Comparison of ENCODE assay signal across 25 mouse cellular contexts in genomic region chr6:99087598-99087997, GRCm38 (mm10).
DNase-seq lines count a peak whose midpoint lies in the region; ATAC-seq lines count a peak whose summit lies in the region.
"Had no signal": no experiment of that assay in that cellular context is flagged by ENCODE, and none has a peak within 500 bp of the region (broad histone marks: within the 10 kb centered on the region; RNA-seq: fewer than 3 reads in every experiment).

No protein-coding gene starts in this region.

- no peak overlapping the region for H3K9ac ChIP-seq in forebrain, embryonic 11.5 days (ENCODE audit: low read length)
- no peak overlapping the region for H3K9ac ChIP-seq in heart, embryonic 11.5 days (ENCODE audit: low read depth, low read length)
- no peak overlapping the region; the same call in 1 of the 2 replicates for H3K9ac ChIP-seq in heart, embryonic 16.5 days (ENCODE audit: low read length)
- H3K9ac ChIP-seq: forebrain, embryonic 13.5 days; hindbrain, embryonic 13.5 days; limb, embryonic 15.5 days; liver, embryonic 15.5 days; lung, embryonic 14.5 days had no signal

- WGBS in forebrain, embryonic 10.5 days = 90% methylated on average over 7 of the region's 7 CpGs
- 75% methylated on average over 7 of the region's 7 CpGs for WGBS in forebrain, embryonic 11.5 days
- WGBS in heart, embryonic 11.5 days (ENCODE audit: insufficient replicate concordance) = 55% methylated on average over 7 of the region's 7 CpGs
- 57% methylated on average over 7 of the region's 7 CpGs for WGBS in heart, embryonic 16.5 days

- no peak for ATAC-seq in forebrain, embryonic 11.5 days (replicated peaks; ENCODE audit: low FRiP score)
- ATAC-seq in heart, embryonic 11.5 days (replicated peaks; ENCODE audit: insufficient number of reproducible peaks, low FRiP score, low TSS enrichment) = no peak
- no peak for ATAC-seq in heart, embryonic 16.5 days (replicated peaks; ENCODE audit: extremely low read depth, insufficient read depth, low FRiP score)
- ATAC-seq: CD4-positive, CD25-positive, alpha-beta regulatory T cell, adult 4 months; forebrain, embryonic 13.5 days; intestine, embryonic 16.5 days had no signal

- H3K4me3 ChIP-seq in forebrain, embryonic 10.5 days = no peak overlapping the region
- no peak overlapping the region for H3K4me3 ChIP-seq in forebrain, embryonic 11.5 days (ENCODE audit: low read depth, low read length)
- H3K4me3 ChIP-seq in heart, embryonic 11.5 days (ENCODE audit: low read depth, low read length) = no peak overlapping the region
- H3K4me3 ChIP-seq in heart, embryonic 16.5 days (ENCODE audit: low read length) = no peak overlapping the region
- H3K4me3 ChIP-seq: erythroblast, embryonic 14.5 days; forebrain, embryonic 13.5 days; hindbrain, embryonic 13.5 days; limb, embryonic 15.5 days; liver, embryonic 15.5 days had no signal

- intact Hi-C loops in heart, postnatal 10 days (cut with DNase I) = no loop called here

- no peaks in the 10 kb centered on the region for H3K9me3 ChIP-seq in forebrain, embryonic 10.5 days
- H3K9me3 ChIP-seq in forebrain, embryonic 11.5 days (ENCODE audit: control insufficient read depth, low read length) = no peaks in the 10 kb centered on the region
- 0 out of 2 replicates have a peak, but pooled peaks cover 2% of the 10 kb centered on the region for H3K9me3 ChIP-seq in heart, embryonic 11.5 days (replicated peaks; ENCODE audit: control insufficient read depth, low read length)
- no peaks in the 10 kb centered on the region for H3K9me3 ChIP-seq in heart, embryonic 16.5 days (replicated peaks; ENCODE audit: control insufficient read depth, low read length)
- H3K9me3 ChIP-seq: forebrain, embryonic 13.5 days; hindbrain, embryonic 13.5 days; limb, embryonic 15.5 days; liver, embryonic 15.5 days had no signal

- peaks cover 24% of the 10 kb centered on the region for H3K4me1 ChIP-seq in forebrain, embryonic 10.5 days
- no peaks in the 10 kb centered on the region for H3K4me1 ChIP-seq in forebrain, embryonic 11.5 days (replicated peaks; ENCODE audit: control insufficient read depth, insufficient read depth, low read length)
- peaks cover 17% of the 10 kb centered on the region for H3K4me1 ChIP-seq in heart, embryonic 11.5 days (ENCODE audit: control insufficient read depth, insufficient read depth, low read length)
- peaks cover 29% of the 10 kb centered on the region for H3K4me1 ChIP-seq in heart, embryonic 16.5 days (ENCODE audit: control insufficient read depth, insufficient read depth, low read length)
- H3K4me1 ChIP-seq: hindbrain, embryonic 13.5 days had no signal

- peak overlapping the region; percentile 48; the same call in 1 of the 2 replicates for H3K27ac ChIP-seq in forebrain, embryonic 10.5 days
- H3K27ac ChIP-seq in forebrain, embryonic 11.5 days (ENCODE audit: low read depth, low read length) = no peak overlapping the region
- H3K27ac ChIP-seq in heart, embryonic 11.5 days (ENCODE audit: low read depth, low read length) = peak overlapping the region; percentile 13; the same call in 1 of the 2 replicates
- H3K27ac ChIP-seq in heart, embryonic 16.5 days (ENCODE audit: low read length) = peak overlapping the region; percentile 39; the same call in 1 of the 2 replicates
- H3K27ac ChIP-seq: forebrain, embryonic 13.5 days; hindbrain, embryonic 13.5 days; kidney, postnatal 0 days; limb, embryonic 15.5 days; liver, embryonic 15.5 days had no signal

- no peaks in the 10 kb centered on the region for H3K36me3 ChIP-seq in forebrain, embryonic 10.5 days (replicated peaks)
- no peaks in the 10 kb centered on the region for H3K36me3 ChIP-seq in forebrain, embryonic 11.5 days (ENCODE audit: control insufficient read depth, insufficient read depth, low read length)
- H3K36me3 ChIP-seq in heart, embryonic 11.5 days (ENCODE audit: control insufficient read depth, insufficient read depth, low read length) = no peaks in the 10 kb centered on the region
- H3K36me3 ChIP-seq in heart, embryonic 16.5 days (ENCODE audit: control insufficient read depth, insufficient read depth) = 0 out of 2 replicates have a peak, but pooled peaks cover 2% of the 10 kb centered on the region
- H3K36me3 ChIP-seq: hindbrain, embryonic 13.5 days; limb, embryonic 15.5 days; liver, embryonic 15.5 days had no signal

- H3K4me2 ChIP-seq in forebrain, embryonic 11.5 days (ENCODE audit: low read depth, low read length, severe bottlenecking) = no peak overlapping the region
- no peak overlapping the region; the same call in 1 of the 2 replicates for H3K4me2 ChIP-seq in heart, embryonic 11.5 days
- no peak overlapping the region for H3K4me2 ChIP-seq in heart, embryonic 16.5 days (ENCODE audit: low read depth, low read length)
- H3K4me2 ChIP-seq: forebrain, embryonic 13.5 days; hindbrain, embryonic 13.5 days; limb, embryonic 15.5 days; liver, embryonic 15.5 days; lung, embryonic 14.5 days had no signal

- DNase-seq in forebrain, embryonic 10.5 days (ENCODE audit: extremely low spot score, low spot score) = no peak
- no peak for DNase-seq in forebrain, embryonic 11.5 days (ENCODE audit: low spot score)
- DNase-seq in heart, postnatal 10 days = no peak
- DNase-seq in ovary, postnatal 36 days (ENCODE audit: low spot score) = peak; percentile 41
- DNase-seq in ovary, postnatal 14 days (ENCODE audit: low spot score) = no peak
- DNase-seq in embryo, embryonic 10 days (ENCODE audit: low spot score) = no peak
- DNase-seq: cerebellum, adult 11 months; cerebellum, adult 9-11 months; gastrocnemius, postnatal 25 days; kidney, adult 8-10 months; kidney, postnatal 4 days; left cerebral cortex, postnatal 4 days; lung, embryonic 14.5 days; lung, postnatal 14 days; midbrain, embryonic 14.5 days had no signal

- H3K27me3 ChIP-seq in forebrain, embryonic 10.5 days (ENCODE audit: poor library complexity, severe bottlenecking) = no peaks in the 10 kb centered on the region
- no peaks in the 10 kb centered on the region for H3K27me3 ChIP-seq in forebrain, embryonic 11.5 days (ENCODE audit: control insufficient read depth, insufficient read depth, low read length)
- no peaks in the 10 kb centered on the region for H3K27me3 ChIP-seq in heart, embryonic 11.5 days (ENCODE audit: control insufficient read depth, insufficient read depth, low read length)
- H3K27me3 ChIP-seq in heart, embryonic 16.5 days (ENCODE audit: control insufficient read depth, insufficient read depth, low read length) = no peaks in the 10 kb centered on the region
- H3K27me3 ChIP-seq: forebrain, embryonic 13.5 days; limb, embryonic 15.5 days; liver, embryonic 15.5 days had no signal
